Mouse (Mus musculus) embryo, embryonic 9.5 days (tissue): ENCODE measurements at regions not wholly inside any gene's neighbourhood (a gene's known extent, or its start where the extent isn't known, plus 50 kb on each side); places are given as distances from the start of the nearest gene placed in this dataset.

Experiments used
- DNase-seq: peaks from one replicate; pipeline ENCODE4 v3.0.0-alpha.2; 2017; ENCODE audit errors: extremely low spot score

GRCm38 (mm10) chr12:32273474-32273873 lies 65.0 kb upstream of the Pik3cg start:
- DNase-seq = no peak

- no peak for DNase-seq
Observed at GRCm38 (mm10) chr12:32279861-32280260, 71.4 kb upstream of the Pik3cg start.

GRCm38 (mm10) chr12:32280309-32280708 lies 71.8 kb upstream of the Pik3cg start:
- DNase-seq = no peak

- no peak for DNase-seq
Observed at GRCm38 (mm10) chr12:32282371-32283163, 74.1 kb upstream of the Pik3cg start.

- no peak for DNase-seq
Observed at GRCm38 (mm10) chr12:32285039-32285438, 76.6 kb upstream of the Pik3cg start.

GRCm38 (mm10) chr12:32286652-32287051 lies 78.2 kb upstream of the Pik3cg start:
- DNase-seq = no peak

- no peak for DNase-seq
Observed at GRCm38 (mm10) chr12:32291145-32291544, 82.7 kb upstream of the Pik3cg start.

- DNase-seq = peak; percentile 79
Observed at GRCm38 (mm10) chr12:32291962-32292748, 83.7 kb upstream of the Pik3cg start.

- DNase-seq = no peak
Observed at GRCm38 (mm10) chr12:32292749-32293128, 84.3 kb upstream of the Pik3cg start.

GRCm38 (mm10) chr12:32297431-32297830 lies 81.1 kb upstream of the Ccdc71l start:
- no peak for DNase-seq

- no peak for DNase-seq
Observed at GRCm38 (mm10) chr12:32299714-32300113, 78.8 kb upstream of the Ccdc71l start.

GRCm38 (mm10) chr12:32305736-32306135 lies 72.8 kb upstream of the Ccdc71l start:
- DNase-seq = no peak

- no peak for DNase-seq
Observed at GRCm38 (mm10) chr12:32306326-32306725, 72.2 kb upstream of the Ccdc71l start.

- peak; percentile 2 for DNase-seq
Observed at GRCm38 (mm10) chr12:32307280-32308006, 71.1 kb upstream of the Ccdc71l start.

GRCm38 (mm10) chr12:32315099-32315783 lies 63.3 kb upstream of the Ccdc71l start:
- DNase-seq = no peak
